Mouse (Mus musculus): ENCODE measurements around the gene Krt18. TPM values are rescaled to one million over a fixed set of nuclear protein-coding genes. Genes with fewer than 3 reads are reported as not detected.

Krt18 gene
- polyA plus RNA-seq, 2 experiments, result 7.6 to 22.3 TPM

DNA sequence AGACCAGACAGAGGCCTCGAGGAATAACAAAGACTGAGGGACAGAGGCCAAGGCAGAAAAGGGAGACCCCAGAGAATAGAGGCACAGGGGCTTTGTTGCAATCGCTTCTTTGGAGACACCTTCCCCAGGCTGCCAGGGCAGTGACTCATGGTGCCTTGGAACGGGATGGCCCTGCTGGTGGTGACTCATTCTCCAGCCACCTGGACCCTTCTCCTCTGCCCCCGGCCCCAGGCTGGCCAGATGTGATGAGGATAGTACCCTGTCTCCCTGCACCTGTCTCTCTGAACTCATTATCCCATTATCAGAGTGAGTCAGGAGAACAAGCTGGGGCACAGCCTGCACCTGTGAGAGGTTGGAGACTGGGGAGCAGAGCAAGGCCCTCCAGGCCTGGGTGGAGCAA, 22.7 kb upstream of the Krt18 start:
- 45% methylated on average over 4 of the region's 4 CpGs for WGBS
- no peak for ATAC-seq (ENCODE audit: low FRiP score, low read depth)
- Histone ChIP-seq H3K4me1 (ENCODE audit: control insufficient read depth, insufficient read depth, low read length) (peaks cover 34% of the 10 kb centered on the region), H3K9me3 (ENCODE audit: control insufficient read depth, low read length) (no peaks in the 10 kb centered on the region), H3K4me2 (replicated peaks; ENCODE audit: low read depth, low read length, severe bottlenecking) (no peak overlapping the region), H3K36me3 (ENCODE audit: control insufficient read depth, insufficient read depth, low read length) (no peaks in the 10 kb centered on the region), H3K4me3 (replicated peaks; ENCODE audit: low read length) (no peak overlapping the region), H3K9ac (ENCODE audit: low read depth, low read length, severe bottlenecking) (no peak overlapping the region), H3K27me3 (ENCODE audit: control insufficient read depth, insufficient read depth, low read length) (peaks cover 27% of the 10 kb centered on the region), H3K27ac (replicated peaks; ENCODE audit: low read depth, low read length) (no peak overlapping the region)
- no peak for DNase-seq (ENCODE audit: low spot score)
- no peak for TF ChIP-seq POLR2A (IDR thresholded peaks at IDR 0.05; ENCODE audit: borderline replicate concordance, extremely low read depth, insufficient read depth, insufficient read length)

DNA sequence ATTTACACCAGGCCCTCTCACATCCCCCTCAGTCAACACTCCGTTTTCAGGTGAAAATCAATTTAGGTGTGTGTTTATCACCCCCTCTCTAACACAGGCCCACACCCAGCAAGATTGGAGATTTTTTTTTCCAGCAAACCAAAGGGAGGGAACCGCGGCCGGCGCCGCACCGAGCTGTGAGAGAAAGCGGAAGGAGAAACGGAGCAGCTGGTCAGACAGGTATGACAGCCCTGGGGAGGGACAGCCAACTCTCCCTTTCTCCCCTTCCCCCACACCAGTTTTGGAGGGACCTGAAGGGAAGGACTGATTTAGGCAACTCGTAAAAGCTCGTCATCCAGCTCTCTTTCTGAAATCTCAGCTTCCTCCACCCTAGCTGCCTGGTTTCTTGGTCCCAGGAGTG, 21.7 kb upstream of the Krt18 start:
- no peak overlapping the region for H3K9ac ChIP-seq (ENCODE audit: low read depth, low read length, severe bottlenecking)

GRCm38 (mm10) chr15:102007097-102008069, 20.6 kb upstream of the Krt18 start:
- ATAC-seq (ENCODE audit: low FRiP score, low read depth), result no peak
- no peaks in the 10 kb centered on the region for H3K36me3 ChIP-seq (ENCODE audit: control insufficient read depth, insufficient read depth, low read length)
- no peak overlapping the region for H3K9ac ChIP-seq (ENCODE audit: low read depth, low read length, severe bottlenecking)
- H3K27ac ChIP-seq (replicated peaks; ENCODE audit: low read depth, low read length), result no peak overlapping the region
- WGBS, result 29% methylated on average over 12 of the region's 12 CpGs
- H3K4me2 ChIP-seq (replicated peaks; ENCODE audit: low read depth, low read length, severe bottlenecking), result no peak overlapping the region
- TF ChIP-seq POLR2A (IDR thresholded peaks at IDR 0.05; ENCODE audit: borderline replicate concordance, extremely low read depth, insufficient read depth, insufficient read length), result no peak
- no peak overlapping the region for H3K4me3 ChIP-seq (replicated peaks; ENCODE audit: low read length)
- peaks cover 20% of the 10 kb centered on the region for H3K27me3 ChIP-seq (ENCODE audit: control insufficient read depth, insufficient read depth, low read length)
- no peaks in the 10 kb centered on the region for H3K9me3 ChIP-seq (ENCODE audit: control insufficient read depth, low read length)
- no peak for DNase-seq (ENCODE audit: low spot score)
- H3K4me1 ChIP-seq (ENCODE audit: control insufficient read depth, insufficient read depth, low read length), result peaks cover 40% of the 10 kb centered on the region

More for the DNA sequence above, 21.7 kb upstream of the Krt18 start:
- Histone ChIP-seq H3K27me3 (ENCODE audit: control insufficient read depth, insufficient read depth, low read length) (peaks cover 27% of the 10 kb centered on the region), H3K4me3 (replicated peaks; ENCODE audit: low read length) (no peak overlapping the region), H3K4me2 (replicated peaks; ENCODE audit: low read depth, low read length, severe bottlenecking) (0 out of 2 replicates have a peak overlapping the region, but pooled peaks have one; percentile 8), H3K27ac (replicated peaks; ENCODE audit: low read depth, low read length) (no peak overlapping the region), H3K9me3 (ENCODE audit: control insufficient read depth, low read length) (no peaks in the 10 kb centered on the region), H3K4me1 (ENCODE audit: control insufficient read depth, insufficient read depth, low read length) (peaks cover 40% of the 10 kb centered on the region), H3K36me3 (ENCODE audit: control insufficient read depth, insufficient read depth, low read length) (no peaks in the 10 kb centered on the region)
- DNase-seq (ENCODE audit: low spot score), result no peak
- TF ChIP-seq POLR2A (IDR thresholded peaks at IDR 0.05; ENCODE audit: borderline replicate concordance, extremely low read depth, insufficient read depth, insufficient read length), result no peak
- WGBS, result 24% methylated on average over 11 of the region's 11 CpGs
- no peak for ATAC-seq (ENCODE audit: low FRiP score, low read depth)

GRCm38 (mm10) chr15:102010569-102011245, 17.3 kb upstream of the Krt18 start:
- no peak overlapping the region for H3K4me3 ChIP-seq (replicated peaks; ENCODE audit: low read length)
- DNase-seq (ENCODE audit: low spot score) (peak; percentile 56), ATAC-seq (ENCODE audit: low FRiP score, low read depth) (peak; percentile 31; the same call in 1 of the 2 replicates)
- no peak overlapping the region for H3K9ac ChIP-seq (ENCODE audit: low read depth, low read length, severe bottlenecking)
- H3K4me1 ChIP-seq (ENCODE audit: control insufficient read depth, insufficient read depth, low read length), result peaks cover 36% of the 10 kb centered on the region
- no peaks in the 10 kb centered on the region for H3K27me3 ChIP-seq (ENCODE audit: control insufficient read depth, insufficient read depth, low read length)
- no peak for TF ChIP-seq POLR2A (IDR thresholded peaks at IDR 0.05; ENCODE audit: borderline replicate concordance, extremely low read depth, insufficient read depth, insufficient read length)
- no peaks in the 10 kb centered on the region for H3K9me3 ChIP-seq (ENCODE audit: control insufficient read depth, low read length)
- H3K27ac ChIP-seq (replicated peaks; ENCODE audit: low read depth, low read length), result no peak overlapping the region
- H3K4me2 ChIP-seq (replicated peaks; ENCODE audit: low read depth, low read length, severe bottlenecking), result no peak overlapping the region
- H3K36me3 ChIP-seq (ENCODE audit: control insufficient read depth, insufficient read depth, low read length), result no peaks in the 10 kb centered on the region
- 55% methylated on average over 3 of the region's 3 CpGs for WGBS

DNA sequence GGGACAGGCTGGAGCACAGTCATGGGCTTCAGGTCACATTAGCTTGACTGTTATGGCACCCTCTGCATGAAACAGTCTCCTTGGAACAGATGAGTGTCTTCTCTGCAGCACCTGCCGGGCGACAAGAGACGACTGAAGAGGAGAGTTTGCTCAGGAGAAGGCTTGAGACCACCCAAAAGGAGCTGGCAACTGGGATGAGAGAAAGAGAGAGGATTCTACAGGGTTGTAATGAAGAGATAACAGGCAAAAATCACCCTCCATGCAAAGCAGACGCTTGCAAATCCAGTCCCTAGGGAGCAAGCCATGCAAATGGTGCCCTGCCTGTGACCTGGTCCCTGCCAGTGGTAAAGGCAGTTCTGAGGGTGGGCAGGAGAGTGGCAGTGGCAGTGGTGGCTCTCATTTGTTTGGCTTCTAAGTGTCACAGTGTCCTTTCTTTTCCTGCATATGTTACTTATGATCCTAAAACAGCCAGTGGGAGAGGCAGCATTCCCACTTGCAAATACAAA, 15.7 kb upstream of the Krt18 start:
- Histone ChIP-seq H3K4me2 (replicated peaks; ENCODE audit: low read depth, low read length, severe bottlenecking) (no peak overlapping the region), H3K9me3 (ENCODE audit: control insufficient read depth, low read length) (no peaks in the 10 kb centered on the region), H3K36me3 (ENCODE audit: control insufficient read depth, insufficient read depth, low read length) (no peaks in the 10 kb centered on the region), H3K27me3 (ENCODE audit: control insufficient read depth, insufficient read depth, low read length) (no peaks in the 10 kb centered on the region), H3K9ac (ENCODE audit: low read depth, low read length, severe bottlenecking) (no peak overlapping the region), H3K4me1 (ENCODE audit: control insufficient read depth, insufficient read depth, low read length) (peaks cover 26% of the 10 kb centered on the region), H3K27ac (replicated peaks; ENCODE audit: low read depth, low read length) (no peak overlapping the region), H3K4me3 (replicated peaks; ENCODE audit: low read length) (no peak overlapping the region)
- ATAC-seq (ENCODE audit: low FRiP score, low read depth) (no peak), DNase-seq (ENCODE audit: low spot score) (no peak)
- WGBS, result 57% methylated on average over 4 of the region's 4 CpGs
- no peak for TF ChIP-seq POLR2A (IDR thresholded peaks at IDR 0.05; ENCODE audit: borderline replicate concordance, extremely low read depth, insufficient read depth, insufficient read length)

Measured in limb, embryonic 14.5 days (tissue).